Mouse (Mus musculus) monocyte, adult 5-6 weeks (primary cell): ENCODE results near the gene Acat2. TPM values are rescaled to one million over a fixed set of nuclear protein-coding genes. Genes with fewer than 3 reads are reported as not detected.
"Not testable (repeated sequence)": the region's sequence is repeated elsewhere in the genome, so short reads cannot be mapped to it uniquely, and the experiment has no call there.

Source experiments
- ATAC-seq: fragments of 153-309, 156-312 bp; replicated peaks from 2 replicates; pipeline ENCODE4 v1.8.0; 2017; ENCODE audit warnings: mild to moderate bottlenecking; ENCODE audit not compliant: low TSS enrichment, insufficient number of reproducible peaks, severe bottlenecking, poor library complexity, low FRiP score
- total RNA-seq: library from RNA; stranded (forward); fragments of 200-1000, 200-491, 200-594 nt; gene quantifications from 3 replicates; pipeline ENCODE4 v1.2.3, GENCODE M21; 2017

Acat2 gene
- 5.4 to 12.1 TPM (median 10.4 TPM) in 3 replicates for total RNA-seq

GRCm38 (mm10) chr17:12960331-12960873, at the start of gene Acat2:
Acat2 (minus strand) TSS chr17:12960747.
- ATAC-seq = peak; percentile 95

- peak; percentile 53 for ATAC-seq
Measured at GRCm38 (mm10) chr17:13009887-13010286, 49.3 kb upstream of the Acat2 start.

GRCm38 (mm10) chr17:13008528-13008927, 48.0 kb upstream of the Acat2 start:
- ATAC-seq = no peak

- ATAC-seq = peak; percentile 97
Measured at GRCm38 (mm10) chr17:13007730-13008425, 47.3 kb upstream of the Acat2 start.

- ATAC-seq = no peak
Measured at GRCm38 (mm10) chr17:13006984-13007383, 46.4 kb upstream of the Acat2 start.

GRCm38 (mm10) chr17:13006546-13006945, 46.0 kb upstream of the Acat2 start, which contains the start of gene Sod2:
Sod2 (plus strand) TSS chr17:13006846.
- not testable (repeated sequence) for ATAC-seq

GRCm38 (mm10) chr17:13004436-13004835, 43.9 kb upstream of the Acat2 start:
- ATAC-seq = not testable (repeated sequence)

GRCm38 (mm10) chr17:13002243-13002642, 41.7 kb upstream of the Acat2 start:
- not testable (repeated sequence) for ATAC-seq

- ATAC-seq = no peak
Measured at GRCm38 (mm10) chr17:12999069-12999468, 38.5 kb upstream of the Acat2 start.

GRCm38 (mm10) chr17:12997890-12998289, 37.3 kb upstream of the Acat2 start:
- no peak for ATAC-seq

GRCm38 (mm10) chr17:12996345-12996744, 35.8 kb upstream of the Acat2 start:
- no peak for ATAC-seq

- no peak for ATAC-seq
Measured at GRCm38 (mm10) chr17:12994069-12994468, 33.5 kb upstream of the Acat2 start, which contains the start of gene Wtap. Wtap (minus strand) TSS chr17:12994169.

- ATAC-seq = peak; percentile 91
Measured at GRCm38 (mm10) chr17:12992470-12992991, 32.0 kb upstream of the Acat2 start.

GRCm38 (mm10) chr17:12991635-12992358, 31.2 kb upstream of the Acat2 start:
- peak; percentile 48 for ATAC-seq

- ATAC-seq = peak; percentile 49; the same call in 1 of the 2 replicates
Measured at GRCm38 (mm10) chr17:12991194-12991634, 30.7 kb upstream of the Acat2 start.

- ATAC-seq = no peak
Measured at GRCm38 (mm10) chr17:12990567-12991145, 30.1 kb upstream of the Acat2 start.

GRCm38 (mm10) chr17:12988096-12988495, 27.5 kb upstream of the Acat2 start:
- ATAC-seq = not testable (repeated sequence)

- ATAC-seq = no peak
Measured at GRCm38 (mm10) chr17:12983988-12984387, 23.4 kb upstream of the Acat2 start.

GRCm38 (mm10) chr17:12978546-12978945, 18.0 kb upstream of the Acat2 start:
- ATAC-seq = no peak
